Mouse (Mus musculus) midbrain, embryonic 13.5 days (tissue): ENCODE results near the gene Ttll9. TPM values are rescaled to one million over a fixed set of nuclear protein-coding genes. Genes with fewer than 3 reads are reported as not detected.

ENCODE experiments used
- ATAC-seq: fragments of 200-750 bp; cut with Nextera tagmentation; 2 replicates; pipeline ENCODE4 v1.8.0; 2017; ENCODE audit warnings: mild to moderate bottlenecking, moderate TSS enrichment, moderate library complexity
- H3K27ac ChIP-seq: fragments of 300-500 bp; sonication (generic); 2 replicates; pipeline ENCODE4 v1.5.1; 2015; ENCODE audit warnings: inconsistent platforms, mild to moderate bottlenecking, moderate library complexity
- H3K27me3 ChIP-seq: fragments of 300-500 bp; sonication (generic); 2 replicates; pipeline ENCODE4 v1.6.1; 2015; ENCODE audit warnings: mild to moderate bottlenecking, inconsistent platforms
- H3K36me3 ChIP-seq: fragments of 300-500 bp; sonication (generic); 2 replicates; pipeline ENCODE4 v1.6.1; 2015; ENCODE audit warnings: mild to moderate bottlenecking, inconsistent platforms
- H3K4me1 ChIP-seq: fragments of 300-500 bp; sonication (generic); replicated peaks from 2 replicates; pipeline ENCODE4 v1.6.1; 2015; ENCODE audit warnings: inconsistent platforms
- H3K4me2 ChIP-seq: fragments of 300-500 bp; sonication (generic); replicated peaks from 2 replicates; pipeline ENCODE4 v1.6.1; 2015; ENCODE audit warnings: moderate library complexity, mild to moderate bottlenecking, inconsistent platforms
- H3K4me3 ChIP-seq: fragments of 300-500 bp; sonication (generic); replicated peaks from 2 replicates; pipeline ENCODE4 v1.5.1; 2015; ENCODE audit warnings: mild to moderate bottlenecking, inconsistent platforms
- H3K9ac ChIP-seq: fragments of 300-500 bp; sonication (generic); replicated peaks from 2 replicates; pipeline ENCODE4 v1.6.1; 2015; ENCODE audit warnings: mild to moderate bottlenecking, inconsistent platforms
- H3K9me3 ChIP-seq: fragments of 300-500 bp; sonication (generic); 2 replicates; pipeline ENCODE4 v1.6.1; 2016; ENCODE audit warnings: mild to moderate bottlenecking, inconsistent platforms
- WGBS: fragments of 180-500 bp; shearing (Covaris S2); methylation state at CpG from one replicate; pipeline ENCODE4 v1.1.7; 2015; 5-methylcytosine and 5-hydroxymethylcytosine counted together
- polyA plus RNA-seq: library from polyadenylated mRNA; unstranded; fragments of >200 nt; fragmentation: Nextera tagmentation; extraction: Ambion mirVana; gene quantifications from 2 replicates; pipeline ENCODE4 v1.2.1, GENCODE M21; 2015

Gene Ttll9
- polyA plus RNA-seq, 1 experiment from 2014 or later: 3.4 TPM

DNA sequence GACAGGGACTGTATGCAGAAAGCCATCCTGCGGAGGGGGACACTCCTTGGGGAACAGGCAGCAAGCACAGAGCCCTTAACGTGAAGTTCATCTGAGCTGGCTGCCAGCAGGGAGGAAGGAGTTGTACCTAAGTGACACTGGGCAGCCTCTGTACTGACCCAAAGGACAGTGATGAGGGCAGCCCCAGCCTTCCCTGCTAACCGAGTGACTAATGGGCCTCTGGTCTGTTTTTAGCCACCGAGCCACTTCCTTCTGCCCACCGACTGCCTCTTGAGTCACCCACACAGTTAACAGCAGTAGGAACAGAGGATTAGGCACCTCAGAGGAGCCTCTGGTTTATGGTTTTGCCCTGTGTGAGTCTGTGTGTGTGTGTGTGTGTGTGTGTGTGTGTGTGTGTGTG is 34.9 kb upstream of the Ttll9 start:
- H3K27ac ChIP-seq: no peak overlapping the region
- no peaks in the 10 kb centered on the region for H3K9me3 ChIP-seq
- 67% methylated on average over 5 of the region's 5 CpGs for WGBS
- ATAC-seq: no peak
- no peak overlapping the region for H3K9ac ChIP-seq
- H3K4me1 ChIP-seq: no peaks in the 10 kb centered on the region
- H3K4me3 ChIP-seq: no peak overlapping the region
- H3K4me2 ChIP-seq: no peak overlapping the region
- no peaks in the 10 kb centered on the region for H3K27me3 ChIP-seq
- H3K36me3 ChIP-seq: no peaks in the 10 kb centered on the region

DNA sequence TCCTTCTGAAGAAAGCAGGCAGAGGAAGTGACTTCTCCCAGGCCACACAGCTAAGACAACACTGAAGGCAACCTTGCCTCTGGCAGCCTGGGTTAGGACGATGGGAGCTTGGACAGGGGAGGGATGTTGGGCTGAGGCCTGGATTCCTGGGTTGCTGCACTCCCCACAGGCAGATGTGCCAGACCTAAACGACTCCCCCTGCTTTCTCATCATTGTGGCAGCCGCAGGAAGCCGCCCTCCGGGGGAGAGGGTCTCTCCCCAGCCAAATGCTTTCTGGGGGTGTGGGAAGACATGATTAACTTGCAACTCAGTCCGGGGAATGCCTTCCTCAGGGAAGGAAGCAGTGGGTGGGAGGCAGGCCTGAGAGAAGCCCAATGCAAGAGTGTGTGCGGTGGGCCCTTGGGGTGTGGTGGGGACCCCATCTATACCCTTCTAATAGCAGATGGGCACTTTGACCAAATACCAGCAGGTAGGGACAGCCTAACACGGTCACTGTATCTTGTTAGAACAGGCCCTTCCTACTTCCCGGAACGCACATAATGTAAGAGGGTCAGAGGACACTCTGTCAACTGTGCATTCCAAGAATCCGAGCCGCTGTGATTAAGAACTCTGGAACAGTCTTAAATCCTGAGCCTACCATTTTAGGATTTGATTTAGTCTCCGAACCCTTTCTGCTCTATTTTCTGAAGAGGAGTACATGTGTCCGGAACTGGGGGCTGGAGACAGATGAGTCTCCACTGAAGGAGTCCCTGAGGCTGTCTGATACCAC is 33.9 kb upstream of the Ttll9 start:
- H3K36me3 ChIP-seq: no peaks in the 10 kb centered on the region
- no peak overlapping the region for H3K27ac ChIP-seq
- H3K9ac ChIP-seq: no peak overlapping the region
- no peak for ATAC-seq
- WGBS: 58% methylated on average over 14 of the region's 14 CpGs
- no peaks in the 10 kb centered on the region for H3K4me1 ChIP-seq
- no peaks in the 10 kb centered on the region for H3K27me3 ChIP-seq
- no peak overlapping the region for H3K4me3 ChIP-seq
- H3K9me3 ChIP-seq: no peaks in the 10 kb centered on the region
- H3K4me2 ChIP-seq: no peak overlapping the region

- 66% methylated on average over 3 of the region's 3 CpGs for WGBS
- no peak overlapping the region for H3K27ac ChIP-seq
- no peak for ATAC-seq
- no peak overlapping the region for H3K4me3 ChIP-seq
- H3K9ac ChIP-seq: no peak overlapping the region
- no peaks in the 10 kb centered on the region for H3K9me3 ChIP-seq
- H3K4me2 ChIP-seq: no peak overlapping the region
- no peaks in the 10 kb centered on the region for H3K4me1 ChIP-seq
- H3K27me3 ChIP-seq: no peaks in the 10 kb centered on the region
- no peaks in the 10 kb centered on the region for H3K36me3 ChIP-seq
These were observed 33.3 kb upstream of the Ttll9 start for GRCm38 (mm10) chr2:152928988-152929370.

GRCm38 (mm10) chr2:152930276-152930675 is 32.0 kb upstream of the Ttll9 start:
- Histone ChIP-seq H3K36me3 (no peaks in the 10 kb centered on the region), H3K9me3 (no peaks in the 10 kb centered on the region), H3K27ac (no peak overlapping the region), H3K4me2 (no peak overlapping the region), H3K27me3 (no peaks in the 10 kb centered on the region), H3K9ac (no peak overlapping the region), H3K4me1 (no peaks in the 10 kb centered on the region), H3K4me3 (no peak overlapping the region)
- 35% methylated on average over 2 of the region's 2 CpGs for WGBS
- ATAC-seq: no peak

GRCm38 (mm10) chr2:152931456-152932160 is 30.7 kb upstream of the Ttll9 start:
- H3K4me1 ChIP-seq: no peaks in the 10 kb centered on the region
- H3K9ac ChIP-seq: no peak overlapping the region
- H3K36me3 ChIP-seq: no peaks in the 10 kb centered on the region
- H3K27ac ChIP-seq: no peak overlapping the region
- 74% methylated on average over 11 of the region's 12 CpGs for WGBS
- no peaks in the 10 kb centered on the region for H3K9me3 ChIP-seq
- ATAC-seq: no peak
- H3K27me3 ChIP-seq: 0 out of 2 replicates have a peak, but pooled peaks cover 8% of the 10 kb centered on the region
- H3K4me2 ChIP-seq: no peak overlapping the region
- no peak overlapping the region for H3K4me3 ChIP-seq

DNA sequence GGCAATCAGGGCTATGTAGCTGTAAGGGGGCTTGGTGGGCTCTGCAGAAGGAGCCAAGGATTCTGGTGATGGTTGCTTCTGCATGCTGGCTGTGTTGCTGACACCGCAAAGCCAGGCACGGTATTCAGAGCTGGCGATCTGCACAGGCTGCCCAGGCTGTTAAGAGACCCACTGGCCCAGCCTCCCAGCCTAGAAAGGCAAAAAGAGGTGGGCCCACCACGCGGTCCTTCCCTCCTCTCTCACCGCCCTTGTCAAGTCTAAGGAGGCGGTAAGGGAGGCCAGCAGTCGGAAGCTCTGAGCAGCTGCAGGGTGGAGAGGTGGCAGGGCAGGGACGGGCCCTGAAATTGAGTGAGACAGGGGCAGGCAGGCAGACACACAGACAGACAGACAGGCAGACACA is 29.2 kb upstream of the Ttll9 start, which contains the start of gene Foxs1:
Foxs1 (minus strand) TSS at position 161 of the 400 bp plus-strand sequence.
- Histone ChIP-seq H3K4me3 (no peak within 1 kb of the TSS; the same call in 1 of the 2 replicates), H3K27ac (no peak within 1 kb of the TSS), H3K9me3 (no peaks in the 10 kb centered on the region), H3K4me2 (no peak within 1 kb of the TSS), H3K4me1 (no peaks in the 10 kb centered on the region), H3K9ac (0 out of 2 replicates have a peak within 1 kb of the TSS, but pooled peaks have one; percentile 1), H3K36me3 (no peaks in the 10 kb centered on the region), H3K27me3 (0 out of 2 replicates have a peak, but pooled peaks cover 9% of the 10 kb centered on the region)
- no peak for ATAC-seq
- 40% methylated on average over 9 of the region's 9 CpGs for WGBS

DNA sequence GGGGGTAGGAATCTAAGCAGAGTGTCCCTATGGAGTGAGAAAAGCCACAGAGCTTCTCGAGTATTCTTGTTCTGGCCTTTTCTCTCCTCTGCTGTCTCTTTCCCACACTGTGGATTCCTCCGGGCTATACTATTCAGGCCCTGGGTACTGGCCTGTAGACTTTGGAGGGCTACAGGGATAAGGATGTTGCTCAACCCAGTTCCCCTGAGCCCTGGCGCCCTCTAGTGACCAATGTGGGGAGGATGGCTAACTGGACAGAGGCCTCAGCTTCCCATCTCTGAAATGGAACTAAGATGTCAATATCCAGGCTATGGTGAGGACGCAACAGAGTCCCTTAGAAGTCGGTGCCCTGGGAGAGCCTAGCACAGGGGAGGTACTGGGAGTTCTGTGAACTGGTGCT is 28.7 kb upstream of the Ttll9 start:
- no peaks in the 10 kb centered on the region for H3K4me1 ChIP-seq
- no peak overlapping the region for H3K9ac ChIP-seq
- peaks cover 13% of the 10 kb centered on the region; the same call in 1 of the 2 replicates for H3K27me3 ChIP-seq
- ATAC-seq: no peak
- no peaks in the 10 kb centered on the region for H3K36me3 ChIP-seq
- no peak overlapping the region for H3K27ac ChIP-seq
- 25% methylated on average over 5 of the region's 5 CpGs for WGBS
- no peaks in the 10 kb centered on the region for H3K9me3 ChIP-seq
- H3K4me3 ChIP-seq: no peak overlapping the region
- H3K4me2 ChIP-seq: no peak overlapping the region

- Histone ChIP-seq H3K4me1 (peaks cover 16% of the 10 kb centered on the region), H3K9me3 (no peaks in the 10 kb centered on the region), H3K4me2 (no peak overlapping the region), H3K9ac (no peak overlapping the region), H3K4me3 (no peak overlapping the region), H3K27me3 (peaks cover 71% of the 10 kb centered on the region), H3K27ac (no peak overlapping the region), H3K36me3 (no peaks in the 10 kb centered on the region)
- no peak for ATAC-seq
- 17% methylated on average over 4 of the region's 4 CpGs for WGBS
These were observed 22.4 kb upstream of the Ttll9 start for GRCm38 (mm10) chr2:152939846-152940245.

DNA sequence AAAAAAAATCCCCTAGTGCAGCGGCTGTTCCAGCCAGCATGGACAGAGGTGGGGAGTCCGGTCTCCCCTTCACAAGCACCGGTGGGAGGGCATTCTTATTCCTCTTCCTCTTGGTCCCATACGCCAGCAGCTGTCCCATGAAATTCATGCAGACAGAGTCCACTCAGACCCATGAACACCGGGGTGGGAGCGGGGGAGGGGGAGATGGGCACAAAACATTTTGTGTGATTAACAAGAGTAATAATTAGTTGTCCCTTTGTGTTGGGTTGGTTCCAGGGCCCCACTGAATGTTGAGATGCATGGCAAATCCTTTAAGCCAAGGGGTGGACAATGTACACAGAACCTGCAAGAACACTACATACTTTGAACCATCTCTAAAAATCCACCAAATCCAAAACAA is 21.2 kb upstream of the Ttll9 start:
- Histone ChIP-seq H3K9ac (no peak overlapping the region), H3K4me3 (no peak overlapping the region), H3K9me3 (no peaks in the 10 kb centered on the region), H3K27me3 (peaks cover 78% of the 10 kb centered on the region), H3K4me1 (peaks cover 16% of the 10 kb centered on the region), H3K27ac (no peak overlapping the region), H3K4me2 (no peak overlapping the region), H3K36me3 (no peaks in the 10 kb centered on the region)
- ATAC-seq: no peak
- 76% methylated on average over 6 of the region's 6 CpGs for WGBS

DNA sequence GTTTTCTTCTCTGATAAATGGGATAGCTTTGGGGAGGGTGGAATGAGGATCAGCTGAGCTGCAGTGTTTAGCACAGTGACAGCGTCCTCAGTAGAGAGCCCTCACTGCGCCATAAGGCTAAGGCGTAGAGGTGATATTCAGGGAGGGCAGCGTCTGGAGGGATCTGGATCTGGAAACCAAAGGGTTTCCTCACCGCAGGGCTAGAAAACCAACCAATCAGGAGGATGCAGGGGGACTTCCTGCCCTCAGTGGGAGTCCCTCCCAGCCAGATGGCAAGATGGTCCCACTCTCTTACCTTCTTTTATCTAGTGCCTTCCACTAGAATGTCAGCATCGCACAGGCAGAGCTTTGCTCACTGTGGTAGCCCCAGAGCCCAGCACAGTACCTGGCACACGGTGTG is 20.5 kb upstream of the Ttll9 start:
- Histone ChIP-seq H3K9me3 (no peaks in the 10 kb centered on the region), H3K36me3 (no peaks in the 10 kb centered on the region), H3K4me2 (no peak overlapping the region), H3K27ac (no peak overlapping the region), H3K4me1 (peaks cover 16% of the 10 kb centered on the region), H3K27me3 (peaks cover 79% of the 10 kb centered on the region), H3K9ac (no peak overlapping the region), H3K4me3 (no peak overlapping the region)
- ATAC-seq: 0 out of 2 replicates have a peak, but pooled peaks have one; percentile 9
- WGBS: 48% methylated on average over 7 of the region's 7 CpGs

DNA sequence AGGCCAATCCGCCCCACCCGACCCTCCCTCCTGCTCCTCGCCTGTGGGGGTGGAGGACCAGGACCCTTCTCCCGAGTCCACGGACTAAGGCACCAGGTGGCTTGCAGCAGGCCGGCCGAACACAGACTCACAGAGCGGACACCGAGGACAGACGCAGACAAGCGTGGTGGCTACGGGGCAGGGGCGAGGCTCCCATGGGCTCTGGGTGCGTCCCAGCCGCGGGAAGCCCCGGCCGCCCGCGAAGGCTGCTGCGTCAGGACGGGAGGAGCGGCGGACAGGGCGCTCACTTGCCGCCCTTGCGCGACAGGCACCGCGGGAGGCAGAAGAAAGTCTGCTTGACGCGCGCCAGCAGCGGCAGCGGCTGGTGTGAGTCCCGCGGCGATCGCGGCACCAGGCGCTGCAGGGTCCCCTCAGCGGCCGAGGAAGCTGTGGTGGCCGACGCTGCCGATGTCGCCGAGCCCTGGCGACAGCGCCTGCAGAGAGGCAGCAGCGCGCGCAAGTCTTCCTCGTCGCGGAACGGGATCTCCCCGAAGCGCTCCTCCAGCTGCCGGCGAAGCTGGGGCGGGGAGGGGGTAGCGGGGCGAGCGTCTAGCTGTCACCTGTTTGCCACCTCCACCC is 19.3 kb upstream of the Ttll9 start:
- no peak overlapping the region for H3K27ac ChIP-seq
- no peaks in the 10 kb centered on the region for H3K9me3 ChIP-seq
- peak overlapping the region; percentile 87 for H3K4me2 ChIP-seq
- H3K9ac ChIP-seq: peak overlapping the region; percentile 71
- H3K27me3 ChIP-seq: peaks cover 84% of the 10 kb centered on the region
- H3K4me1 ChIP-seq: peaks cover 16% of the 10 kb centered on the region
- peak; percentile 47 for ATAC-seq
- peak overlapping the region; percentile 47 for H3K4me3 ChIP-seq
- no peaks in the 10 kb centered on the region for H3K36me3 ChIP-seq
- WGBS: under 1% methylated on average over 64 of the region's 65 CpGs

DNA sequence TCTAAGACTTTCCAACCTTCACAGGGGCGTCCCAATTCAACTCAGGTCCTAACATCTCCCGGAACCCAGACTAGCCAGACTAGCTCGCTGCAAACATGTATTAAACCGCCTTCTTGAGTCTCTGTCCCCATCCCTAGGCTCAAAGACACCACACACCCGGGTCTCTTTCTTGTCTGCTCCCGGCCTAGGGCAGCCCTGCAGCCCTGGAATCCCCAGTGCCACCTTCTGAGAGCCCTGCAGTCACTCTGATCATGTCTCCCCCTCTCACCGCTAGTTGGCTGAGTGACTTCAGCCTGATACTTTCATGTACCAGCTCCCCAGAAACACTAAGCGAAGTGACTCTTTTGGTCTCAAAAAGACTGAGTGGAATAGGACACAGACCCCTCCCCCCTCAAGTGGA is 18.7 kb upstream of the Ttll9 start:
- WGBS: 5% methylated on average over 8 of the region's 8 CpGs
- Histone ChIP-seq H3K36me3 (no peaks in the 10 kb centered on the region), H3K4me3 (peak overlapping the region; percentile 47), H3K27ac (no peak overlapping the region), H3K9ac (peak overlapping the region; percentile 71), H3K4me2 (peak overlapping the region; percentile 87), H3K4me1 (peaks cover 16% of the 10 kb centered on the region), H3K27me3 (peaks cover 78% of the 10 kb centered on the region), H3K9me3 (no peaks in the 10 kb centered on the region)
- no peak for ATAC-seq
